Mouse (Mus musculus) brain, embryonic 14.5 days (tissue): ENCODE measurements around the gene Styxl1. TPM values are rescaled to one million over a fixed set of nuclear protein-coding genes. Genes with fewer than 3 reads are reported as not detected.

ENCODE experiments used
- DNase-seq: peaks from one replicate; pipeline ENCODE4 v3.0.0-alpha.2; 2011; ENCODE audit warnings: low read depth
- CTCF ChIP-seq: fragments of 200-500 bp; IDR thresholded peaks from 2 replicates; pipeline ENCODE4 v1.5.1; 2012; ENCODE audit warnings: inconsistent platforms, mild to moderate bottlenecking, moderate library complexity, borderline replicate concordance; ENCODE audit not compliant: insufficient read depth, insufficient read length; ENCODE audit errors: extremely low read depth
- POLR2A ChIP-seq: fragments of 200-500 bp; IDR thresholded peaks from 2 replicates; pipeline ENCODE4 v1.6.1; 2012; ENCODE audit warnings: mild to moderate bottlenecking, inconsistent platforms, borderline replicate concordance; ENCODE audit not compliant: poor library complexity, insufficient read depth, insufficient read length, severe bottlenecking; ENCODE audit errors: extremely low read depth
- polyA plus RNA-seq: library from polyadenylated mRNA; depleted of rRNA; stranded (reverse); fragments of >200 nt; gene quantifications from 2 replicates; pipeline ENCODE4 v1.2.3, GENCODE M21; 2012; rRNA removed

The Styxl1 gene
- polyA plus RNA-seq, 1 experiment: 0.08 TPM

DNA sequence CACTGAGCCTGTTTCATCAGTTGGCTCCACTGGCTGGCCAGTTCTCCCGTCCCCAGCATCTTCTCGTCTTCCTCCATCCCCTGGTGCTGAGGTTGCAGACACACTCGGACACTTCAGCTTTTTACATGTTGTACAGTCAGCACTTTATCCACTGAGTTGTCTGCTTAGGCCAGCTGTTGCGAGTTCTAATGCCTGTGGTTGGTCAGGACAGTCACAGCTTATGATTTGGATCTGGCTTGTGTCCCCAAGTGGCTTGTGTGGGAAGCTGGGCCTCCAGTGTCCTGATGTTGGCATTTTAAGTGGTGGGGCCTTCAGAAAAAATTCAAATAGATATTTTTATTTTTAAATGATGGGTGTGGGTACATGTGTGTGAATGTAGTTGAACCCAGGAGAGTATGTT is 72.8 kb downstream of the Styxl1 start:
- DNase-seq: no peak
- TF ChIP-seq POLR2A: no peak
- TF ChIP-seq CTCF: no peak

DNA sequence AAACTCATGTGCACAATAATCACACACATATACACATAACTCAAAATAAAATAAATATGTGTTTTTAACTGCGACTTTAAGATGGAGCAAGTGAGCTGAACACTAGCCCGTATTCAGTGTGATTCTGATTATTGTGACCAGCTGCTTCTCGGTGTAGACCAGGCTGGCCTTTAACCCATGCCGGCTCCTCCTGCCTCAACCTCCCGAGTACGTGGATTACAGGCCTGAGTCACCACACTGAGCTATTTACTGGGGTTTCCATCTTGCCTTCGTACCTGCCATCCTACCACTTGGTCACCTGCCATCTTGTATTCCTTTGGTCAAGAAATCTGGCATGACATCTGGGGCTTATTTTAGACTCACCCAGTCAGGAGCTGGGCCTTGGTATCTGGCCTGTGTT is 74.8 kb downstream of the Styxl1 start:
- no peak for TF ChIP-seq POLR2A
- no peak for TF ChIP-seq CTCF
- DNase-seq: no peak

DNA sequence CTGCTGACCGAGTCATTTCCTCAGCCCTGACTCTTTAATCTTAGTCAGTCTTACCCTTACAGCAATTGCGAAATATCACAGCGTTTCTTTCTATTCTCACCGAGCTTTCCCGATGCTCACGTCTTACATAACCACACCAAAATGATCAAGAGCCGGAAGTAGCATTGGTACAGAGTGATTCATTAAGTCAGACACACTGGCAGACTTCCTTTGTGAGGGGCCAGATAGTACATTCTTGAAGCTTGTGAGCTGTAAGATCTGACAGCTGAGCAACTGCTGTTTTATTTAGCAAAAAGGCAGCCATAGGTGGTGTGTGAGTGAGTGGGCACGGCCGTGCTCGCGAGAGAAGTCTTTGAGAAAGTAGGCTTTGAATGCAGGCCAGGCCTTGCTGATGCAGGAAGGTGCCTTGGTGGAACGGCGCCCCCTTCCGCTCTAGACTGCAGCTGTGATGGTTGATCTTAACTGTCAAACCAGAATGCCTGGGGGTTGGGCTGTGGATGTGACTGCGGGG is 75.4 kb downstream of the Styxl1 start:
- DNase-seq: peak; percentile 30
- TF ChIP-seq CTCF: 0 out of 2 replicates have a peak, but pooled peaks have one; percentile 6
- no peak for TF ChIP-seq POLR2A

DNA sequence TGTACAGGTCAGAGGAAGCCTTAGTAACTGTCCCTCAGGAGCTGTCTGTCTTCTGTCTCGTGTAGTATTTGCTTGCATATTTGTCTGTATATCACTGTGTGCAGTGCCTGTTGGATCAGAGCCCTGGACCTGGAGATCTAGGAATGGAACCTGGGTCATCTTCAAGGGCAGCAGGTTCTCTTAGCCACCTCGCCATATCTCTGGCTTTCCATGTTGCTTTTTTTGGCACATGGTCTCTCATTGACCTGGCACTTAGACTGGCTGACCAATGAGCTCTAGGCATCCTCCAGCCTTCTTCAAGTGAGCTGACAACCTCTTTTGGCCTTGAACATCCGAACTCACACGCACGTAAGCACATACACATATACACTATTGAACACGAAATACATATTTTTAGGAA is 76.0 kb downstream of the Styxl1 start:
- TF ChIP-seq POLR2A (no peak), CTCF (no peak)
- no peak for DNase-seq

DNA sequence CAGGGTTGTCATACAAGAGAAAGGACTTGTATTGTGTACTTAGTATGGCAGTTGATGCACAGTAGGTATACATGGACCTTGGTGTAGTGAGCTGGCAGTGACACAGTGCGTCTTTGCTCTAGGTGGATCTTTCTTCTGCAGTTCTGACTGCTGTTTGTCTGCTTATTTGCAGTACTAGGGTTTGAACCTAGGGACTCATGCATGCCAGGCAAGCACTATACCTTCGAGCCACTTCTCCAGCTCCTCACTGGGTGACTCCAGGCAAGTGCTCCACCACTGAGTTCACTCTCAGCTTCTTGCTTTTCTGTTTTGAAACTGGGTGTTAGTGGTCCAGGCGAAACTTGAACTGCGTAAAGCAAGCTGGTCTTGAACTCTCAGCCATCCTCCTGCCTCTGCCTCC is 76.6 kb downstream of the Styxl1 start:
- TF ChIP-seq CTCF (no peak), POLR2A (no peak)
- no peak for DNase-seq

DNA sequence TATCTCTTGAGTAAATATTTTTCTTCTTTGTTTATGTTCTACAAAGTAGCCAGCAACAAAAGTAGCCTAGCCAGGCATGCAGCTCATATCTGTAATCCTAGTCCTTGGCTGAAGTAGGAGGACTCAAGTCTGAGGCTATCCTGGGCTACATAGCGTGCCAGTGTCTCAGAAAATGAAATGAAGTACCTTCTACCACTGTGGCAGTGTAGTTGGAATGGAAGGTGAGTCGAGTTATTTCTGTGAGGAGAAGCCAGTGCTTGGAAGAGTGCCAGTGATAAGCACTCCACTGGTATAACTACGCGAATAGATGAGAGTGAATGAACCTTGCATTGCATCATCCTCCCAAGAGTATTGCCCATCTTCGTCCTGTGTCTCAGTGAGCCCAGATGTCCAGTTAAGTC is 80.5 kb downstream of the Styxl1 start:
- TF ChIP-seq POLR2A: no peak
- no peak for TF ChIP-seq CTCF

More for the DNA sequence above, 80.5 kb downstream of the Styxl1 start:
- no peak for DNase-seq

Other genes starting within 250 kb of the Styxl1 start
- gene Hip1, start 233.3 kb downstream of the Styxl1 start, polyA plus RNA-seq: 44.0 and 58.5 TPM in 2 replicates
- gene Ccl26, start 214.8 kb downstream of the Styxl1 start, polyA plus RNA-seq: not detected in 2 replicates
- 0.97 and 1.3 TPM in 2 replicates for gene Ccl24, start 205.3 kb downstream of the Styxl1 start, polyA plus RNA-seq
- 42.5 and 64.4 TPM in 2 replicates for gene Rhbdd2, start 145.8 kb downstream of the Styxl1 start, polyA plus RNA-seq
- 145 and 162 TPM in 2 replicates for gene Por, start 108.4 kb downstream of the Styxl1 start, polyA plus RNA-seq
- gene Tmem120a, start 33.9 kb downstream of the Styxl1 start, polyA plus RNA-seq: 36.9 and 39.3 TPM in 2 replicates
- gene Mdh2, start 95 bp upstream of the Styxl1 start, polyA plus RNA-seq: 476 and 499 TPM in 2 replicates
- gene Srrm3, start 28.5 kb upstream of the Styxl1 start, polyA plus RNA-seq: 57.1 and 82.6 TPM in 2 replicates
- gene Hspb1, start 109.5 kb upstream of the Styxl1 start, polyA plus RNA-seq: 17.2 and 27.4 TPM in 2 replicates
- gene Ywhag, start 156.2 kb upstream of the Styxl1 start, polyA plus RNA-seq: 258 and 495 TPM in 2 replicates
- 2.1 and 5.1 TPM in 2 replicates for gene Ssc4d, start 196.1 kb upstream of the Styxl1 start, polyA plus RNA-seq
- gene Zp3, start 201.7 kb upstream of the Styxl1 start, polyA plus RNA-seq: 0.18 and 0.21 TPM in 2 replicates
- gene Dtx2, start 216.4 kb upstream of the Styxl1 start, polyA plus RNA-seq: 26.7 and 28.4 TPM in 2 replicates